Mouse (Mus musculus) Muller cell, postnatal 12 days (primary cell): ENCODE measurements around the gene Tbx22.

Experiments used
- DNase-seq: peaks from one replicate; pipeline ENCODE4 v3.0.0-alpha.2; 2015; ENCODE audit errors: inconsistent ontology term

Tbx22 gene

GRCm38 (mm10) chrX:107667664-107668063 lies at the start of gene Tbx22:
Gene Tbx22 (plus strand): TSS chrX:107667964.
- no peak for DNase-seq

GRCm38 (mm10) chrX:107668677-107669076 lies 913 bp downstream of the Tbx22 start:
- DNase-seq: no peak

GRCm38 (mm10) chrX:107679203-107679602 lies 11.4 kb downstream of the Tbx22 start:
- peak; percentile 19 for DNase-seq

GRCm38 (mm10) chrX:107708584-107708983 lies 40.8 kb downstream of the Tbx22 start:
- no peak for DNase-seq

- no peak for DNase-seq
Measured at GRCm38 (mm10) chrX:107723541-107723940, 55.8 kb downstream of the Tbx22 start.
